Mouse (Mus musculus) adrenal gland, adult 8-10 months (tissue): ENCODE measurements around the gene Lrtm2. TPM values are rescaled to one million over a fixed set of nuclear protein-coding genes. Genes with fewer than 3 reads are reported as not detected.

Source experiments
- DNase-seq: peaks from one replicate; pipeline ENCODE4 v3.0.0; 2022
- total RNA-seq, 4 experiments: library from RNA; stranded (reverse); gene quantifications; 2 replicates each; pipeline ENCODE4 v1.2.4; 2022

Lrtm2 gene
- total RNA-seq, 4 experiments from 2014 or later = 0.17 to 0.34 (median 0.24) TPM; not detected in 1

- DNase-seq = no peak
Measured at GRCm38 (mm10) chr6:119333831-119334230, 3.3 kb upstream of the Lrtm2 start.

- peak; percentile 51 for DNase-seq
Measured at GRCm38 (mm10) chr6:119333202-119333601, 2.6 kb upstream of the Lrtm2 start.

GRCm38 (mm10) chr6:119332111-119332510 lies 1.5 kb upstream of the Lrtm2 start:
- DNase-seq = no peak

- no peak for DNase-seq
Measured at GRCm38 (mm10) chr6:119329936-119330335, 630 bp downstream of the Lrtm2 start.

- no peak for DNase-seq
Measured at GRCm38 (mm10) chr6:119329215-119329714, 1.3 kb downstream of the Lrtm2 start.

GRCm38 (mm10) chr6:119328521-119329115 lies 1.9 kb downstream of the Lrtm2 start:
- DNase-seq = no peak

- DNase-seq = no peak
Measured at GRCm38 (mm10) chr6:119326541-119326940, 4.0 kb downstream of the Lrtm2 start.

- DNase-seq = no peak
Measured at GRCm38 (mm10) chr6:119325978-119326377, 4.6 kb downstream of the Lrtm2 start.

- no peak for DNase-seq
Measured at GRCm38 (mm10) chr6:119324776-119325175, 5.8 kb downstream of the Lrtm2 start.

- no peak for DNase-seq
Measured at GRCm38 (mm10) chr6:119321752-119322151, 8.8 kb downstream of the Lrtm2 start.

GRCm38 (mm10) chr6:119320481-119320880 lies 10.1 kb downstream of the Lrtm2 start:
- no peak for DNase-seq

- DNase-seq = no peak
Measured at GRCm38 (mm10) chr6:119319358-119319757, 11.2 kb downstream of the Lrtm2 start.

- DNase-seq = no peak
Measured at GRCm38 (mm10) chr6:119318732-119319131, 11.8 kb downstream of the Lrtm2 start.

GRCm38 (mm10) chr6:119314751-119315476 lies 15.7 kb downstream of the Lrtm2 start:
- DNase-seq = no peak

- DNase-seq = no peak
Measured at GRCm38 (mm10) chr6:119313588-119314375, 16.8 kb downstream of the Lrtm2 start.

GRCm38 (mm10) chr6:119313096-119313495 lies 17.5 kb downstream of the Lrtm2 start:
- DNase-seq = no peak

- DNase-seq = no peak
Measured at GRCm38 (mm10) chr6:119312381-119312780, 18.2 kb downstream of the Lrtm2 start.

GRCm38 (mm10) chr6:119310176-119310575 lies 20.4 kb downstream of the Lrtm2 start:
- DNase-seq = no peak

- DNase-seq = no peak
Measured at GRCm38 (mm10) chr6:119307867-119308413, 22.6 kb downstream of the Lrtm2 start.

- no peak for DNase-seq
Measured at GRCm38 (mm10) chr6:119303331-119303730, 27.2 kb downstream of the Lrtm2 start.

GRCm38 (mm10) chr6:119301310-119301709 lies 29.3 kb downstream of the Lrtm2 start:
- DNase-seq = no peak

GRCm38 (mm10) chr6:119280761-119281160 lies 49.8 kb downstream of the Lrtm2 start:
- DNase-seq = no peak

- no peak for DNase-seq
Measured at GRCm38 (mm10) chr6:119276713-119277112, 53.9 kb downstream of the Lrtm2 start.
